Mouse (Mus musculus): Measurements from ENCODE around the gene Arhgef3.

Gene Arhgef3

DNA sequence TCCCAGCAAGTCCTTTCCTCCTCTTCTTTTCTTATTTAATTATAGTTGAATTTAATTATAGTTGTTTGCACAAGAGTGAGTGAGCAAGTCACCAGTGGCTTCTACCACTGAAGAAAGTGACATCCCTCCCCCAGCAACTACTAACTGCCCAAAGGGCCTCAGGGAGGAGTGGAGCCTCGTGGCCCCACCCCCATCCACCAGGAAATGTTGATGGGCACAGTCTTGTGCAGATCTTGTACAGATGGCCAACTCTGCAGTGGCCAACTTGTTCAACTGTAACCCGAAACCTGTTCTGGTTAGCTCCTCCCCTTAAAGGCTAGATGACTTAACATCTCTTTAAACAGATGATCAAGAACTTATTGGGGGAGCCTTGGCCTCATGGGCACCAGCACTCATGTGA is 275.0 kb downstream of the Arhgef3 start:
- no peak for DNase-seq

DNA sequence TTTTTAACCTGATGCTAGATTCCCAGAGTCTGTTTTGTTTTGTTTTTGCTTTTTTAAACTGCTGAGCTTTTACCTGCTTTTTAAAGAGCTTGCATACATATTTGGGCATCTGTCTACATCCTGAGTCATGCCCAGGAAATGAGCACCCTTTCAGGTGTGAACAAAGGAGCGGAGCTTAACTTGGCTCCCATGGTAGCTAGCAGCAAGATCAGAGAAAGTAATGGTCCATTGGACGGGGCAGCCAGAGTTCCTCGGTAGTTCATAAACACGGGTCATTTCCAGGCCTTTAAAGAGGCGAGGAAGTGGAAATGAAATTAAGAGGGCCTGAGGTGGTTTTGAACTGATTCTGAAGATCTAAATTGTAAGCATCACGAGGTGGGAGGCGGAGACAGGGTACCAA is 276.0 kb downstream of the Arhgef3 start:
- no peak for DNase-seq

DNA sequence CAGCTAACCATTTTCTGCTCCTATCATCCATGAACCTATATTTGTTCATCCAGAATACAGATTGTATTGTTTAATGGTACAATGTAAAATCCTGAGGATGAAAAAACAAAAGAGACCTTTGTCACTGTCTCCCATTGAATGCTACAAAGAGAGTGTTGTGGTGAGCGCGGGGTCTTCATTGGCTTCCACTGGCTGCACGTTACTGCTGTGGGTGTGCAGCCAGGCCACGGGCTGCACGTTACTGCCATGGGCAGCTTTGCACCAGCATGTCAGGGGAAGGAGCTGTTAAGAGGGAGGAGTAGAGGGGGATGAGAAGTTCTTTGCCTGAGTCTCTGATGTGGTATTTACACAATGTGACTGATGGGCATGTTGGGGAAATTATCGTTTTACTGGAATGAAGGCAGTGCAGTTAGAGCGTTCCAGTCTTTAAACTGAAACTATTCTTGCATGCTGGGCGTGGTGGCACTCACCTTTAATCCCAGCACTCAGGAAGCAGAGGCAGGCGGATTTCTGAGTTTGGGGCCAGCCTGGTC is 277.1 kb downstream of the Arhgef3 start:
- DNase-seq, result no peak

DNA sequence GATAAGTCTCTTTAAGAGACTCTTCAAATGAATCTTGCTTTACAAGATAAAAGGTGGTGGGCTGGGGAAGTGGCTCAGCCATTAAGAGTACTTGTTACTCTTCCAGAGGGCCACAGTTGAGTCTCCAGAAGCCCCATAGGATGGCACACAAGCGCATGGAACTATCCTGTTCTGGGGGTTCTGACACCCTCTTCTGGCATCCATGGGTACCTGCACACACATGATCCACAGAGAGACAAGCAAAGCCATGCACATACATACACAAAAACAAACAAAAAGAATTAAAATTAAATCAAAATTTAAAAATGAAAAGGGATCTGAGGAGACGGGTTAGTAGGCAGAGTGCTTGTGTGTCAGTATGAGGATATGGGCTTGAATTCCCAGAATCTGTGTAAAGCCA is 278.0 kb downstream of the Arhgef3 start:
- DNase-seq, result no peak

- no peak for DNase-seq
These were observed 279.1 kb downstream of the Arhgef3 start for GRCm38 (mm10) chr14:27393806-27394205.

DNA sequence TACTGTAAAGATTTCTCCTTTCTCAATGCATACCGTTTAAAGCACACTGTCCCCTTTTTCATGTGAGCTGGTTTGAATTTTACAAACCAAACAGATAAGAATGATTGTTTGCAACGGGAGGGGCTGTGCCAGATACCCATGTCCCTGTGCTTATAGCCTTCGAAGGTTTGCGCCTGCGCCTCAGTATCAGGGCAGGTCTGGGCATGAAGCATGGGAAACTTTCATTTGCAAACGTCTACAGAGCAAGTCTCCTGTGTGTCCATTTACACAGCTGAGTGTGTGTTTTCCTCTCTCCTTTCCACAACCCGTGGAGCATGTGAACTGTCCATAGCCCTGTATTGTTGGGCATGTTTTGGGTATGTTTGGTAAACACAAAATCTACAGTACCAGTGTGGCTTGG is 281.7 kb downstream of the Arhgef3 start:
- DNase-seq, result no peak

- no peak for DNase-seq
These were observed 282.8 kb downstream of the Arhgef3 start for GRCm38 (mm10) chr14:27397526-27397925.

- DNase-seq, result no peak
These were observed 285.8 kb downstream of the Arhgef3 start for GRCm38 (mm10) chr14:27400495-27400894.

GRCm38 (mm10) chr14:27401717-27402278 is 287.1 kb downstream of the Arhgef3 start:
- no peak for DNase-seq

DNA sequence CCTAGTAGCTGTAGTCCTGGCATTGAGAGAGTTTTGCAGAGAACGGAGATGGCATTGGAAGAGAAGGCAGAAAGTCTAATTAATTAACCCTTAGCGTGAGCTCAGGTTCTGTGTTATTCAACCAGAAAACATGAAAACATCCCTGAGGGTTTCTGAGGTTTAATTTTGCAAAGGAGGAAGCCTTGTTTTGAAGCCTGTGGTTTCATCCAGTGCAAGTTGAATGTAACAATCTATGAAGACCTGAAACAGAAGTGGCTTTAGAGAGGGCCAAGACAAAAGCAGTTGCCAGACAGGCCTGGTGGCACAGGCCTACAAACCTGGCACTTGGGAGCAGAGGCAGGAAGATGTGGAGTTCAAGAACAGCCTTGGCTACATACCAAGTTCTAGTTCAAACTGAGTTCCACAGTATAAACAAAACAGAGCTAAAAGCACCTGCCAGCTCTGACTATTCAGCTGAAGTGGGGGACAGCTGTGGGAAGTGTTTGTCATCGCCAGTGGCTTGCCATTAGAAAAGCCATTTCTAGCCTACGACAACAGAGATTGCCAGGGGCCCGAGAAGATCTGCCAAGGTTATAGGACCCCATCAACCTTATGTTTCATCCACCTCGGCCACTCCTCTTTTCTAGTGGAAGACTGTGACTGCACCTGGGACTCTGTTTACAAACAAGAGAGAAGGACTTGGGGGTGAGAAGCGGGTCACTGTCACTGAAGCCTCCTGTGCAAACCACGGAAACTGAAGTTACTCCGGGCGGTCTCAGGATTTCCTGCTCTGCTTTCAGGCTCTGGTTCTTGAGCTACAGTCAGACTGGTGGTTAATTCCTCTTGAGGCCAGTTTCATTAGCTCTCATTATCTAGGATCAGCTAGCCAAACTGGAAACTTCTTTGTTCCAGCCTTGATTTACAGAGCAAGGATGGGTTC is 287.9 kb downstream of the Arhgef3 start:
- DNase-seq, result no peak

- no peak for DNase-seq
These were observed 290.8 kb downstream of the Arhgef3 start for GRCm38 (mm10) chr14:27405452-27405851.

DNA sequence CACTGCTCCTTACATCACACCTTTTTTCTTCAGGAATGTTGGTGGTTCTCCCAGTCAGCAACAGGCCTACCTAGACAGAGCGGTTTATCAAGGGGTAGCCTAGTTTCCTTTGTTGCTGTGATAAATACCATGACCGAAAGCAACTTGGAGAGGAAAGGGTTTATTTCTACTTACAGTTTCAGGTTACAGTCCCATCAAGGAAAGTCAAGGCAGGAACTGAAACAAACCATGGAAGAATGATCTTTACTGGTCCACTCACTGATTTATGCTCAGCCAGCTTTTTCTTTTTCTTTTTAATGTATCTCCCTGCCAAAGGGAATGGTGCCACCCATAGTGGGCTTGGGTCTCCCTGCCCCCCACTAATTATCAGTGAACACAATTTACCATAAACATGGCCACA is 291.2 kb downstream of the Arhgef3 start:
- DNase-seq, result no peak

DNA sequence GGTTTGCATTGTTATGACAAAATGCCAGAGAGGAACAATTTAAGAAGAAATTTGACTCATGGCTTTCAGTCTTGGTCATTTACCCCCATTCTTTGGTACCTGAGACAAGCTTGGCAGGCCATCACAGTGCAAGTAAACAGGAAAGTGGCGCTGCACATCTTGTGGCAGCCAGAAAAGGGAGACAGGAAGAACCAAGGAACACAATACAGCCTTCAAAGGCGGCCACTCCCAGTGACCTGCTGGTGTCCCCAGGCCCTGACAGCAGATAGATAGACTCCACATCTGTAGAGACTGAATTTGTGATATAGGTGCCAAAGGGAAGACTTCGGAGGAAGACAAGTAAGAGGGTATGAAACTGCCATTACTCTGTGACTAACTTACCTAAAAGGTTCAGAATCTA is 293.5 kb downstream of the Arhgef3 start:
- no peak for DNase-seq

GRCm38 (mm10) chr14:27409662-27410061 is 295.0 kb downstream of the Arhgef3 start:
- DNase-seq, result no peak

DNA sequence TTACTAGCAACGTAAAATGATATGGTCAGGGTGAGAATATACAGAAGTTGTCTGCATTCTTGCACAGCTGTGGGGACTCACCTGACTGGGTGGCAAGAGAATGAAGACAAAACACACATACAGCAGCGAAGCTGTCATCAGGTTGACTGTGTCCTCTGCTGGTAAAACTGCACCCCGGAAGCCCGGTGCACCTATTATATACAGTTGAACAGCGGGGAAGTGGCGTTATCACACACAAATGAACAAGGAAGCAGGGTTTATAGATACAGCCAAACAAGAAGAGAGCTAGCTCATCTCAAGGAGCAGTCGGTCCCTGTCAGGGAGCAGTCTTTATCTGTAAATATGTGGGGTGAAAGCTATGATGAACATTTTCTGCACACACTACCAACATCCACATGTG is 296.8 kb downstream of the Arhgef3 start:
- no peak for DNase-seq

DNA sequence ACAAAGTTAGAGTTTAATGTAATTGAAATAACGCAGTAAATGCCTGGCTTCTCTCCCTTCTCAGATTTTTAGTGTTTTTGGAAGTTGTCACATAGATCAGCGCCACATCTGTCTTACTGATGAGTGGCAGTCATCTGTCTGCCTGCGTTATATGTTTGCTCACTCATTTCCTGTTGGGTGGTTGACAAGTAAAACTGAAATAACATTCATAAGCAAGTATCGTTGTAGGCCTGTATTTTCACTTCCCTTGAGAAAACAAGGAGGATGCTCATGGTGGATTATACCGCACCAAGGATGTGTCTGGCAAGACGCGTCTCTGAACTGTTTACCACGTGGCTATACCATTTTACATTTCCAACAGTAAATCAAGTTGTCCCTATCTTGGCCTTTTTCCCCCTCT is 298.0 kb downstream of the Arhgef3 start:
- DNase-seq, result no peak

DNA sequence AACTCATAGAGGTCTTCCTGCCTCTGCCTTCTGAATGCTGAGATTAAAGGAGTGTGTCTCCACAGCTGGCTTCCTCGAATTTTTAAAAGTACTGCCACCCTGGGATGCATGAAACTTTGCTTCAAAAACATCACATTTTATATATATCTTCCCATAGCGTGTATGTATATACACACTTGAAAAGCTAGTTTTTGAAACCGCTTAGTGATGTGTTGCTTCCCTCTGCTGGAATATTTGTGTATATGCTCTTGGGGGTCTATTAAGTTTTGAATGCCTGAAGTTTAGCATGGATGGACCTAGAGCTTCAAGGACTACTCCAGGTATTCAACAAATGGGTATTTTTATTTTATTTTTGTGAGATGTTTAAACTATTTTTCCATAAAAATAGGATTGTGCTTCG is 299.3 kb downstream of the Arhgef3 start:
- no peak for DNase-seq

DNA sequence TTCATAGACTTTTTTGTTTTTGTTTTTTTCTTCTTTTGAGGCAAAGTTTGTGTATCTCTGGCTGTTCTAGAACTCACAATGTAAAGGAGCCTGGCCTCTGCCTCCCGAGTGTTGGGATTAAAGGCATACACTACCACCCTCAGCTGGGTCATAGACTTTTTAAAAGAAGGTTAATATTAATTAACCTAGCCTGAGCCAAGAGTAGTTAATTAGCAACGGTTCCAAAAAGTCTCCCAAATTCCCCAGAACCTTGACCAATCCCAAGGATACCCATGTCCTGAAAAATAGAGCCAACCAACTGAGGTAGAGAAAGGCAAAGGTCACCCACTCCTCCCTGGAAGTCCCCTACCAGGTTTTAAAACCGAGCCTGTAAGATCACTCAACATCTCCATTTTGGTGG is 306.1 kb downstream of the Arhgef3 start:
- no peak for DNase-seq

- no peak for DNase-seq
These were observed 307.6 kb downstream of the Arhgef3 start for GRCm38 (mm10) chr14:27422301-27422700.

DNA sequence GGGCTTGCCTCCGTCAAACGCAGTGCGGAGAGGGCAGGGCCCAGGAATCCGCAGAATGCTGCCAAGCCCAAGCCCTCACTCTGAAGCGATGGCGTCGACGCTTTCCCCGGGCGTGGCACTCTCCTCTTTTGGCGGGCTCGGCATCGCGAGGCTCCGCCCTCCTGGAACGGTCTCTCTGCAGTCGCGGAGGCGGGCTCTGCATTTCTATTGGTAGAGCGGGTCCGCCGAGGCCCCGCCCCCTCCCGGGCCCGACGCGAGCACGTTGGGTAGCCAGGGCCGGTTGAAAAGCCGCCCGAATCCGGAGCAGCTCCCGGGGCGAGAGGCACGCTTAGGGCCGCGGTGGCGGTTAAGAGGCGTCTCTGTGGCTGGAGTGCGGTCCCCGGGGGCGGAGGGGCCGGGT is 313.9 kb downstream of the Arhgef3 start, which contains the start of gene Fam208a:
TSS of gene Fam208a (plus strand) at position 262 of the 400 bp plus-strand sequence.
- DNase-seq, result peak; percentile 96

DNA sequence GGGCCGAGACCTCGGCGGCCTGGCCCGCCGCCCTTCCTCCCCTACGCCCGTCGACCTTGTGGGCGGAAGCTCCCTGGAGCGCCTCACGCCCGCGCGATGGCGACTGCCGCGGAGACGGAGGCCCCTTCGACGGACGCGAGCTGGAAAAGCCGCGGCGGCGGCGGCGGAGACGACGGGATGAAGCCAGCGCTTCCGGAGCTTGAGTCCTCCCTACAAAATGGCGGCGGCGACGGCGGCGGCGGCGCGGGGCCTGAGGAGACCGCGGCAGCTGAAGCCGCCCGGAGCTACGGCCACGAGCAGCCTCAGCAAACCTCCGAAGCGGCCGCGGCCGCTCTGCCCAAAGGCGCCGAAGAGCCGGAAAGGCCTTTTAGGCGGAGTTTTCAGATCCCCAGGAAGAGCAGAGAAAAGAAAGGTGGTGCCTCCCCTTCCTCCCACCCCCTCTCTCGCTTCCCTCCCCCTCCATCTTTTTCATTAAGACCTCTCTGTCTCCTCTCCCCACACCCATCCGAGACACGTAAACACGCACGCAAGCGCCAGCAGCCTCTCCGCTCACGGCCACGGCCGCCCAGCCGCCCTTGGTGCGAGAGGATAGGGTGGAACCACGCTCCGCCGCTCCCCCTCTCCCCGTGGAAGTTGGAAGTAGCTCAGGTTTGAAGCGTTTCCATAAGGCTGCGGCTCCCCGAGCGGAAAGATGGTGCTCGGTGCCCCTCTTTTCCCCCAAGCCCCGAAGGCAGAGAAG is 314.4 kb downstream of the Arhgef3 start:
- peak; percentile 94 for DNase-seq

GRCm38 (mm10) chr14:27430280-27430679 is 315.6 kb downstream of the Arhgef3 start:
- DNase-seq, result no peak

DNA sequence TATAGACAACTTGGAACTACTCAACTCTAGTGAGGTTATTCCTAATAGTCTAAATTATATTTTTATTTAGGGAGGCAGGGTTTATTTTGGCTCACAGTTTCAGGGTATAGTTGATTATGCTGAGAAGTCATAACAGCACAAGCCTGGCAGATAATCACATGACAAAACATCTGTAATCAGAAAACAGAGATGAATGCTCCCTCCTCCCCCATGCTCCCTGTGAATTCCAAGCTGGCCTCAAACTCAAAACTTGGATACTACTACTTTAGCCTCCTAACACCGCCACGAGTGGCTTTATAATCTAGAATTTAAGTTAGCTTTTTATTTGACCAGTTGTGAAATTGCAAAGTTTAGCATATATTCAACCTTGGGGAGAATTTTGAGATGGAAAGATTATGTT is 317.4 kb downstream of the Arhgef3 start:
- DNase-seq, result no peak

GRCm38 (mm10) chr14:27436116-27436515 is 321.4 kb downstream of the Arhgef3 start:
- DNase-seq, result no peak
